Mouse (Mus musculus) left cerebral cortex, adult 11 months (tissue): ENCODE data around the gene Taf6l.
A peak's percentile ranks its signal among the peaks of the same experiment; 100 is the strongest.

Source experiments
- DNase-seq: peaks from one replicate; pipeline ENCODE4 v3.0.0; 2022; ENCODE audit warnings: low spot score

Taf6l gene

GRCm38 (mm10) chr19:8786008-8786781 lies at the start of gene Taf6l:
Gene Taf6l (minus strand): TSS chr19:8786417.
- peak; percentile 93 for DNase-seq

GRCm38 (mm10) chr19:8832971-8833370 lies 46.8 kb upstream of the Taf6l start:
- no peak for DNase-seq

GRCm38 (mm10) chr19:8831262-8831661 lies 45.0 kb upstream of the Taf6l start:
- no peak for DNase-seq

GRCm38 (mm10) chr19:8830664-8831063 lies 44.4 kb upstream of the Taf6l start:
- DNase-seq = no peak

GRCm38 (mm10) chr19:8829660-8830059 lies 43.4 kb upstream of the Taf6l start, which contains the start of gene AC129217.1:
Gene AC129217.1 (plus strand): TSS chr19:8829773.
- DNase-seq = no peak

GRCm38 (mm10) chr19:8822696-8823095 lies 36.5 kb upstream of the Taf6l start:
- no peak for DNase-seq

GRCm38 (mm10) chr19:8821146-8821545 lies 34.9 kb upstream of the Taf6l start:
- no peak for DNase-seq

GRCm38 (mm10) chr19:8820424-8820956 lies 34.3 kb upstream of the Taf6l start:
- no peak for DNase-seq

- DNase-seq = peak; percentile 97
Observed at GRCm38 (mm10) chr19:8819596-8820423, 33.6 kb upstream of the Taf6l start, which contains the start of gene Hnrnpul2. Gene Hnrnpul2 (plus strand): TSS chr19:8820010.

GRCm38 (mm10) chr19:8818801-8819595 lies 32.8 kb upstream of the Taf6l start, which contains the start of gene Ttc9c:
Gene Ttc9c (minus strand): TSS chr19:8819333.
- peak; percentile 96 for DNase-seq

- DNase-seq = no peak
Observed at GRCm38 (mm10) chr19:8818301-8818798, 32.1 kb upstream of the Taf6l start.

GRCm38 (mm10) chr19:8817001-8817400 lies 30.8 kb upstream of the Taf6l start:
- DNase-seq = no peak

- DNase-seq = no peak
Observed at GRCm38 (mm10) chr19:8815812-8816211, 29.6 kb upstream of the Taf6l start.

- DNase-seq = no peak
Observed at GRCm38 (mm10) chr19:8806810-8807209, 20.6 kb upstream of the Taf6l start.

GRCm38 (mm10) chr19:8803879-8804660 lies 17.9 kb upstream of the Taf6l start:
- DNase-seq = no peak

- DNase-seq = no peak
Observed at GRCm38 (mm10) chr19:8803204-8803780, 17.1 kb upstream of the Taf6l start.

GRCm38 (mm10) chr19:8802130-8802821 lies 16.1 kb upstream of the Taf6l start, which contains the start of gene Zbtb3:
Gene Zbtb3 (plus strand): TSS chr19:8802555.
- DNase-seq = peak; percentile 97

GRCm38 (mm10) chr19:8798947-8799315 lies 12.7 kb upstream of the Taf6l start:
- DNase-seq = no peak

GRCm38 (mm10) chr19:8798264-8798946 lies 12.2 kb upstream of the Taf6l start, which contains the start of gene Polr2g:
Gene Polr2g (minus strand): TSS chr19:8798577.
- DNase-seq = peak; percentile 87
